Mouse (Mus musculus) B cell, adult 2 months (primary cell): ENCODE results near the gene Gm9049.
"Not testable (repeated sequence)": the region's sequence is repeated elsewhere in the genome, so short reads cannot be mapped to it uniquely, and the experiment has no call there.

Experiments used
- DNase-seq, 2 experiments: peaks; one replicate each; pipeline ENCODE4 v3.0.0; 2022

Gm9049 gene

GRCm38 (mm10) chr10:118354005-118354404 lies at the start of gene Gm9049:
TSS of gene Gm9049 (minus strand) at chr10:118354105.
- not testable (repeated sequence) for DNase-seq

- no peak for DNase-seq
These were observed 46.0 kb upstream of the Gm9049 start for GRCm38 (mm10) chr10:118399917-118400316.

GRCm38 (mm10) chr10:118370443-118370842 lies 16.5 kb upstream of the Gm9049 start:
- peak; percentile 88 for DNase-seq

- DNase-seq, result no peak
These were observed 15.6 kb upstream of the Gm9049 start for GRCm38 (mm10) chr10:118369518-118369917.

- not testable (repeated sequence) for DNase-seq
These were observed 5.3 kb downstream of the Gm9049 start, which contains the start of gene Gm9048 for GRCm38 (mm10) chr10:118348579-118348978. TSS of gene Gm9048 (minus strand) at chr10:118348679.

GRCm38 (mm10) chr10:118343155-118343554 lies 10.8 kb downstream of the Gm9049 start, which contains the start of gene Gm9046:
TSS of gene Gm9046 (minus strand) at chr10:118343255.
- not testable (repeated sequence) for DNase-seq

- not testable (repeated sequence) for DNase-seq
These were observed 16.2 kb downstream of the Gm9049 start, which contains the start of gene Gm9045 for GRCm38 (mm10) chr10:118337731-118338130. TSS of gene Gm9045 (minus strand) at chr10:118337831.

GRCm38 (mm10) chr10:118332308-118332707 lies 21.6 kb downstream of the Gm9049 start, which contains the start of gene Gm9044:
TSS of gene Gm9044 (minus strand) at chr10:118332408.
- not testable (repeated sequence) for DNase-seq

- not testable (repeated sequence) for DNase-seq
These were observed 27.0 kb downstream of the Gm9049 start, which contains the start of gene Gm9040 for GRCm38 (mm10) chr10:118326869-118327268. TSS of gene Gm9040 (minus strand) at chr10:118326969.

- no peak for DNase-seq
These were observed 34.9 kb downstream of the Gm9049 start for GRCm38 (mm10) chr10:118319024-118319423.

GRCm38 (mm10) chr10:118302133-118302532 lies 51.8 kb downstream of the Gm9049 start:
- DNase-seq, result not testable (repeated sequence)
